8 mouse cellular contexts compared by ENCODE assay signal in genomic region chrX:51680428-51681169, GRCm38 (mm10). TPM values are rescaled to one million over a fixed set of nuclear protein-coding genes. Genes with fewer than 3 reads are reported as not detected.
DNase-seq lines count a peak whose midpoint lies in the region; ATAC-seq lines count a peak whose summit lies in the region.

No protein-coding gene starts in this region.

- DNase-seq in thymus, postnatal 4 days: peak; percentile 6
- DNase-seq in thymus, adult 18-20 months: no peak
- DNase-seq in embryo, embryonic 10.5 days (ENCODE audit: low spot score): peak; percentile 59
- no peak for DNase-seq in liver, embryonic 13.5 days
- DNase-seq in retina, embryonic 14.5 days (ENCODE audit: low spot score): peak; percentile 62
- DNase-seq in spleen, postnatal 14 days (ENCODE audit: low spot score in 2 of 2): no peak

- H3K36me3 ChIP-seq in heart, embryonic 12.5 days: no peaks in the 10 kb centered on the region
- H3K36me3 ChIP-seq in kidney, embryonic 15.5 days: no peaks in the 10 kb centered on the region
- H3K36me3 ChIP-seq in liver, embryonic 13.5 days: no peaks in the 10 kb centered on the region

- peaks cover 34% of the 10 kb centered on the region for H3K27me3 ChIP-seq in heart, embryonic 12.5 days (replicated peaks)
- H3K27me3 ChIP-seq in kidney, embryonic 15.5 days: peaks cover 68% of the 10 kb centered on the region
- peaks cover 62% of the 10 kb centered on the region for H3K27me3 ChIP-seq in liver, embryonic 13.5 days

- H3K9me3 ChIP-seq in heart, embryonic 12.5 days (replicated peaks): peaks cover 3% of the 10 kb centered on the region; the same call in 1 of the 2 replicates
- H3K9me3 ChIP-seq in kidney, embryonic 15.5 days (replicated peaks): no peaks in the 10 kb centered on the region
- H3K9me3 ChIP-seq in liver, embryonic 13.5 days (replicated peaks): no peaks in the 10 kb centered on the region

- H3K4me3 ChIP-seq in heart, embryonic 12.5 days: peak overlapping the region; percentile 58
- peak overlapping the region; percentile 56 for H3K4me3 ChIP-seq in kidney, embryonic 15.5 days (replicated peaks)
- peak overlapping the region; percentile 45 for H3K4me3 ChIP-seq in liver, embryonic 13.5 days (replicated peaks)

- ATAC-seq in heart, embryonic 12.5 days (ENCODE audit: insufficient number of reproducible peaks, low FRiP score): peak; percentile 45; the same call in 1 of the 2 replicates
- ATAC-seq in kidney, embryonic 15.5 days (replicated peaks; ENCODE audit: low FRiP score): peak; percentile 61
- no peak for ATAC-seq in liver, embryonic 13.5 days (ENCODE audit: low read depth)

- 12% methylated on average over 70 of the region's 70 CpGs for WGBS in heart, embryonic 12.5 days
- 19% methylated on average over 66 of the region's 70 CpGs for WGBS in kidney, embryonic 15.5 days
- 24% methylated on average over 69 of the region's 70 CpGs for WGBS in liver, embryonic 13.5 days (ENCODE audit: insufficient replicate concordance)

- H3K4me1 ChIP-seq in heart, embryonic 12.5 days (replicated peaks): no peaks in the 10 kb centered on the region
- no peaks in the 10 kb centered on the region for H3K4me1 ChIP-seq in kidney, embryonic 15.5 days
- peaks cover 3% of the 10 kb centered on the region; the same call in 1 of the 2 replicates for H3K4me1 ChIP-seq in liver, embryonic 13.5 days (replicated peaks)

- peak overlapping the region; percentile 69 for H3K9ac ChIP-seq in heart, embryonic 12.5 days
- H3K9ac ChIP-seq in kidney, embryonic 15.5 days: peak overlapping the region; percentile 43
- H3K9ac ChIP-seq in liver, embryonic 13.5 days: no peak overlapping the region

- H3K4me2 ChIP-seq in heart, embryonic 12.5 days: peak overlapping the region; percentile 82
- H3K4me2 ChIP-seq in kidney, embryonic 15.5 days: peak overlapping the region; percentile 82
- peak overlapping the region; percentile 56 for H3K4me2 ChIP-seq in liver, embryonic 13.5 days

- no peak overlapping the region for H3K27ac ChIP-seq in heart, embryonic 12.5 days (ENCODE audit: poor library complexity, severe bottlenecking)
- H3K27ac ChIP-seq in kidney, embryonic 15.5 days: peak overlapping the region; percentile 54; the same call in 1 of the 2 replicates
- no peak overlapping the region for H3K27ac ChIP-seq in liver, embryonic 13.5 days

RNA-seq across cellular contexts. Expression of gene Hs6st2, which starts 1.1 kb away (rescaled TPM):
- 20.4 and 21.7 TPM in 2 replicates for polyA plus RNA-seq in heart, embryonic 12.5 days (2016; fragmentation: Nextera tagmentation; extraction: Ambion mirVana)
- polyA plus RNA-seq in kidney, embryonic 15.5 days (2015; fragmentation: Nextera tagmentation; extraction: Ambion mirVana): 20.8 and 20.9 TPM in 2 replicates
- 1.4 and 1.8 TPM in 2 replicates for polyA plus RNA-seq in liver, embryonic 13.5 days (2015; fragmentation: Nextera tagmentation; extraction: Ambion mirVana)

Comparison
In these comparisons a context has a peak if more than half of its experiments do, and no peak if none do; other contexts are left out.
1. DNase-seq: peak in thymus, postnatal 4 days (single experiment), embryo, embryonic 10.5 days (single experiment) and retina, embryonic 14.5 days (single experiment); none in thymus, adult 18-20 months (0 of 2), liver, embryonic 13.5 days (single experiment) and spleen, postnatal 14 days (0 of 2).
2. Peak in every context shown above with its lines, with median percentiles within 50 percentile points of each other: H3K4me2 ChIP-seq and H3K4me3 ChIP-seq.